Comparison of ENCODE assay signal across 21 mouse cellular contexts in genomic region chr10:40050763-40051162, GRCm38 (mm10). TPM values are rescaled to one million over a fixed set of nuclear protein-coding genes. Genes with fewer than 3 reads are reported as not detected.
"Had no signal": no experiment of that assay in that cellular context is flagged by ENCODE, and none has a peak within 500 bp of the region (broad histone marks: within the 10 kb centered on the region; RNA-seq: fewer than 3 reads in every experiment).

No protein-coding gene starts in this region.

- H3K27me3 ChIP-seq: heart, embryonic 12.5 days; hindbrain, embryonic 13.5 days; hindbrain, embryonic 15.5 days; limb, embryonic 12.5 days; liver, embryonic 13.5 days; liver, embryonic 15.5 days had no signal

- H3K4me3 ChIP-seq: heart, embryonic 10.5 days; heart, embryonic 12.5 days; hindbrain, embryonic 13.5 days; hindbrain, embryonic 15.5 days; layer of hippocampus, adult 2 months; left cerebral cortex, adult 2 months; limb, embryonic 10.5 days; limb, embryonic 12.5 days; liver, embryonic 13.5 days; liver, embryonic 15.5 days had no signal

- H3K27ac ChIP-seq: heart, embryonic 10.5 days; hindbrain, embryonic 13.5 days; hindbrain, embryonic 15.5 days; hindbrain, postnatal 0 days; layer of hippocampus, adult 2 months; left cerebral cortex, adult 2 months; limb, embryonic 10.5 days; limb, embryonic 12.5 days; liver, embryonic 13.5 days; liver, embryonic 15.5 days had no signal

- H3K36me3 ChIP-seq: hindbrain, embryonic 13.5 days; hindbrain, embryonic 15.5 days; limb, embryonic 10.5 days; limb, embryonic 12.5 days had no signal

- DNase-seq: gastrocnemius, postnatal 14 days; gastrocnemius, postnatal 36 days; heart, adult 18-20 months; heart, postnatal 10 days; kidney, adult 18-20 months; kidney, postnatal 25 days; kidney, postnatal 4 days; liver; liver, embryonic 13.5 days had no signal

- H3K9ac ChIP-seq: heart, embryonic 12.5 days; hindbrain, embryonic 13.5 days; hindbrain, embryonic 15.5 days; limb, embryonic 12.5 days; liver, embryonic 13.5 days; liver, embryonic 15.5 days had no signal

- H3K9me3 ChIP-seq: heart, embryonic 10.5 days; heart, embryonic 12.5 days; hindbrain, embryonic 13.5 days; hindbrain, embryonic 15.5 days; limb, embryonic 10.5 days; limb, embryonic 12.5 days; liver, embryonic 13.5 days; liver, embryonic 15.5 days had no signal

- H3K4me1 ChIP-seq: heart, embryonic 10.5 days; heart, embryonic 12.5 days; hindbrain, embryonic 13.5 days; hindbrain, embryonic 15.5 days; limb, embryonic 10.5 days; limb, embryonic 12.5 days; liver, embryonic 15.5 days had no signal

- ATAC-seq: hindbrain, postnatal 0 days had no signal

- H3K4me2 ChIP-seq: heart, embryonic 12.5 days; hindbrain, embryonic 13.5 days; hindbrain, embryonic 15.5 days; limb, embryonic 12.5 days; liver, embryonic 11.5 days; liver, embryonic 13.5 days; liver, embryonic 15.5 days had no signal

RNA-seq across cellular contexts. Expression of gene Mfsd4b1, which starts 25.7 kb away (rescaled TPM):
- total RNA-seq: hematopoietic stem cell, adult 5-6 weeks had no signal
- polyA plus RNA-seq: limb, embryonic 10.5 days had no signal
